Mouse (Mus musculus): ENCODE measurements around the gene Lcn12. TPM values are rescaled to one million over a fixed set of nuclear protein-coding genes. Genes with fewer than 3 reads are reported as not detected.

Gene Lcn12
- not detected in 2 replicates for polyA plus RNA-seq (2015; fragmentation: Nextera tagmentation; extraction: Ambion mirVana)

DNA sequence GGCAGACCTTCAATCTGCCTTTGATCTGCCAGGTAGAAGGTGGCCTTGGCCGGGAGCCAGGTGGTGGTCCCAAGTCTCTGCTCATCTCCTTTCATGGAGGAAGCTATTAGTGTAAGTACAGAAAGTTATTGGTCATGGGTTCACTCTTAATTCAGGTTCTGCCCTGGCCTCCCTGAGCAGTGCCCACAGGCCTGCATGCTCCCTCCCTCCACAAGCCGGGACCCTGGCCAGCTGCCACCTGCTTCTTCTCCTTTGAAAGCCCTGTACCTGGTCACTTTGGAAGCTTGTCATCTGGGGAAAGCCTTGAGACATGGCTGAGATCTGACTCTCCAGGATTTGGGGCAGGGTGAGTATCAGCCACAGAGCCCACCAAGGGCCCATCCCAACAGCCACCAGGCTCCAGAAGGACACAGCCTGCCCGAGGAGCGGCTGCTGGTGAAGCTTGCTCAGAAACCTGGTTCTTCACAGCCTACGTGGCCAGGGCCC is at the start of gene Lcn12:
Gene Lcn12 (minus strand): TSS at position 436 of the 486 bp plus-strand sequence.
- no peaks in the 10 kb centered on the region for H3K36me3 ChIP-seq (ENCODE audit: control insufficient read depth, insufficient read depth)
- no peak within 1 kb of the TSS for H3K27ac ChIP-seq (ENCODE audit: low read length)
- H3K9me3 ChIP-seq (replicated peaks; ENCODE audit: control insufficient read depth, low read length) = no peaks in the 10 kb centered on the region
- WGBS = 80% methylated on average over 5 of the region's 5 CpGs
- no peak within 1 kb of the TSS for H3K9ac ChIP-seq (ENCODE audit: low read length)
- no peaks in the 10 kb centered on the region for H3K27me3 ChIP-seq (ENCODE audit: control insufficient read depth, insufficient read depth, low read length)
- H3K4me3 ChIP-seq (ENCODE audit: low read length) = no peak within 1 kb of the TSS
- H3K4me1 ChIP-seq (ENCODE audit: control insufficient read depth, insufficient read depth, low read length) = no peaks in the 10 kb centered on the region
- ATAC-seq (replicated peaks; ENCODE audit: extremely low read depth, insufficient read depth, low FRiP score) = no peak
- H3K4me2 ChIP-seq (ENCODE audit: low read depth, low read length) = no peak within 1 kb of the TSS

DNA sequence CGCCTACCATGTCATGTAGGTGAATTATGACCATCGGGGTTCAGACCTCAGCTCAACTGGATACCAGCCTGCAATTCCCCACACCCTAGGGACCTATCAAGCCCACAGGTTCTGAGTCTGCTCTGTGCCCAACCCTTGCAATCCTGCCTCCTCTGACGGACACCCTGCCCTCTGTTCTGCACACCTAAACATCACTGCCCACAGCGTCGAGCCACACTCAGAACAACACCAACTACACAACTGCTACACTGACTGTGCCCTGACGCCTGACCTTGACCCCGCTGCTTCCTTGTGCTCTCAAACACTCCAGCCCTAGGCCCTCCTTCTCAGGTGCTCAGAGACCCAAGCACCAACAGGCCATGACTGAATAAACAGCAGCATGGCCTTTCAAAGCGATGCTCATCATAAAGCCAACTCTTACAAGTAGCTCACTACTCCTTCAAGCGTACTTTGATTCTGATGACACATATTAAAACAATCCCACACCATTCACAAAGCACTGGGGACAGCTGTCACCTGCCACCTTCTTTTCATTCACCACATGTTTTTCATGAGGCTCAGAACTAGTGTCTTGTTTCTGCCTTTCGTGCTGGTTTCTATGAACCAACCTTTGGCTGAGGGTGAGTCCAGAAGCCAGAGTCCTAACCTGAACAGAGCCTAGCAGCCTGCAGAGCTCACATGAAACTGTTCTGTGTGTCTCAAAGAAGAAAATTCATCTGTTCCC is 48.1 kb upstream of the Lcn12 start:
- H3K4me1 ChIP-seq (ENCODE audit: control insufficient read depth, insufficient read depth, low read length) = peaks cover 4% of the 10 kb centered on the region
- WGBS = 83% methylated on average over 10 of the region's 10 CpGs
- H3K4me2 ChIP-seq (ENCODE audit: low read depth, low read length) = no peak overlapping the region
- no peak overlapping the region for H3K4me3 ChIP-seq (ENCODE audit: low read length)
- peaks cover 10% of the 10 kb centered on the region for H3K36me3 ChIP-seq (ENCODE audit: control insufficient read depth, insufficient read depth)
- no peaks in the 10 kb centered on the region for H3K9me3 ChIP-seq (replicated peaks; ENCODE audit: control insufficient read depth, low read length)
- H3K9ac ChIP-seq (ENCODE audit: low read length) = no peak overlapping the region
- no peaks in the 10 kb centered on the region for H3K27me3 ChIP-seq (ENCODE audit: control insufficient read depth, insufficient read depth, low read length)
- ATAC-seq (replicated peaks; ENCODE audit: extremely low read depth, insufficient read depth, low FRiP score) = no peak
- no peak overlapping the region for H3K27ac ChIP-seq (ENCODE audit: low read length)

DNA sequence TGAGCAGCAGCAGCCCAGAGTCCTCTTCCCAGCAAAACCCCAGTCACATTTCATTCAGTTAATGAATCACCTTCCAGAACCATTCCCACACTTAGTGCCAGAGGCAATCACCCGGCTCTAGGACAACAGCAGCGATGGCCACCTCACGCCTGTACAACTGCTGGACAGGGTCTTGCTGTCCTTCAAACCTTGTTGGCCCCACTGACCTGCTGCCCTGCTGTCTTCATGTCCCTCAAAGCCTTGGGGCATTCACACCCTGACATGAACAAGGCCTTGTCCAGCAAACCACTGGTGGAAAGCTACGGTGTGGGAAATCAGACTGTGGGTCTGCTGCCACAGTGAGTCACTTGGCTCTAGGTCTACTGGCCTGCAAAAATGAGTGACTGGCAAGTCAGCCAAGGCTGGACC is 46.8 kb upstream of the Lcn12 start:
- Histone ChIP-seq H3K4me3 (ENCODE audit: low read length) (no peak overlapping the region), H3K27me3 (ENCODE audit: control insufficient read depth, insufficient read depth, low read length) (no peaks in the 10 kb centered on the region), H3K27ac (ENCODE audit: low read length) (no peak overlapping the region), H3K4me2 (ENCODE audit: low read depth, low read length) (no peak overlapping the region), H3K4me1 (ENCODE audit: control insufficient read depth, insufficient read depth, low read length) (peaks cover 2% of the 10 kb centered on the region), H3K9me3 (replicated peaks; ENCODE audit: control insufficient read depth, low read length) (no peaks in the 10 kb centered on the region), H3K9ac (ENCODE audit: low read length) (no peak overlapping the region), H3K36me3 (ENCODE audit: control insufficient read depth, insufficient read depth) (peaks cover 14% of the 10 kb centered on the region)
- WGBS = 92% methylated on average over 4 of the region's 4 CpGs
- no peak for ATAC-seq (replicated peaks; ENCODE audit: extremely low read depth, insufficient read depth, low FRiP score)

DNA sequence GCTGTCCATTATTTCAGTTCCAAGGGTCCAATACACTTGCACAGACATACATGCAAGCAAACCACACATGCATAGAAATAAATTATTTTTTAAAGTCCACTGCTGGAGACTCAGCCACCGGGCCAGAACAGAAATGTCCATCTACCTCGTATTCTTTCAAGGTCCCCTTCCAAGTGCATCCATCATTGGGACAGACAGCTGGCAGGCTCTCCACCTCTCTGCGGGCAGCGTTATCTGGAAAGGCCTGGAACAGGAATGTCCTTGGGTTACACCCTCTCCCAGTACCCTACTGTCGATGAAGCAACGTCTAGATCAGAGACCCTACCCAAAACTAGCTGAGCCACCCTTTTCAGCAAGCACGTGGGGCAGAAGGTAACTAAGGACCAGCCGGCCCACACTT is 42.8 kb upstream of the Lcn12 start:
- H3K27me3 ChIP-seq (ENCODE audit: control insufficient read depth, insufficient read depth, low read length) = no peaks in the 10 kb centered on the region
- peaks cover 4% of the 10 kb centered on the region for H3K4me1 ChIP-seq (ENCODE audit: control insufficient read depth, insufficient read depth, low read length)
- H3K4me3 ChIP-seq (ENCODE audit: low read length) = no peak overlapping the region
- 53% methylated on average over 8 of the region's 8 CpGs for WGBS
- H3K9ac ChIP-seq (ENCODE audit: low read length) = no peak overlapping the region
- ATAC-seq (replicated peaks; ENCODE audit: extremely low read depth, insufficient read depth, low FRiP score) = no peak
- H3K27ac ChIP-seq (ENCODE audit: low read length) = no peak overlapping the region
- no peaks in the 10 kb centered on the region for H3K9me3 ChIP-seq (replicated peaks; ENCODE audit: control insufficient read depth, low read length)
- no peak overlapping the region for H3K4me2 ChIP-seq (ENCODE audit: low read depth, low read length)
- peaks cover 20% of the 10 kb centered on the region for H3K36me3 ChIP-seq (ENCODE audit: control insufficient read depth, insufficient read depth)

DNA sequence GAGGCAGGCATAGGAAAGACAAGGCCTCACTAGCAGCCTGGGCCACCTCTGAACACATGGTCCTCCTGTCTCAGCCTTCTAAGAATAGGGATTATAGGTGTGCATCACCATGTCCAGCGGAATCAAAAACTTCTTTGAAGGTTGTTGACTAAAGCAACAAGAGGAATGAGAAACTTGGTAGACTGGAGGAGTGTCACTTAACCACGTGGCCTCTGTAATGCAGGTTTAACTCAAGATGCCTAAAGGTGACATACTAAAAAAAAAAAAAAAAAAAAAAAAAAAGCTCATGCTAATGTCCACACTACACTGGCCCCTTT is 41.1 kb upstream of the Lcn12 start:
- 93% methylated on average over 2 of the region's 2 CpGs for WGBS
- Histone ChIP-seq H3K36me3 (ENCODE audit: control insufficient read depth, insufficient read depth) (peaks cover 26% of the 10 kb centered on the region), H3K9ac (ENCODE audit: low read length) (no peak overlapping the region), H3K4me2 (ENCODE audit: low read depth, low read length) (no peak overlapping the region), H3K27ac (ENCODE audit: low read length) (no peak overlapping the region), H3K9me3 (replicated peaks; ENCODE audit: control insufficient read depth, low read length) (no peaks in the 10 kb centered on the region), H3K27me3 (ENCODE audit: control insufficient read depth, insufficient read depth, low read length) (no peaks in the 10 kb centered on the region), H3K4me3 (ENCODE audit: low read length) (no peak overlapping the region), H3K4me1 (ENCODE audit: control insufficient read depth, insufficient read depth, low read length) (peaks cover 4% of the 10 kb centered on the region)
- no peak for ATAC-seq (replicated peaks; ENCODE audit: extremely low read depth, insufficient read depth, low FRiP score)

DNA sequence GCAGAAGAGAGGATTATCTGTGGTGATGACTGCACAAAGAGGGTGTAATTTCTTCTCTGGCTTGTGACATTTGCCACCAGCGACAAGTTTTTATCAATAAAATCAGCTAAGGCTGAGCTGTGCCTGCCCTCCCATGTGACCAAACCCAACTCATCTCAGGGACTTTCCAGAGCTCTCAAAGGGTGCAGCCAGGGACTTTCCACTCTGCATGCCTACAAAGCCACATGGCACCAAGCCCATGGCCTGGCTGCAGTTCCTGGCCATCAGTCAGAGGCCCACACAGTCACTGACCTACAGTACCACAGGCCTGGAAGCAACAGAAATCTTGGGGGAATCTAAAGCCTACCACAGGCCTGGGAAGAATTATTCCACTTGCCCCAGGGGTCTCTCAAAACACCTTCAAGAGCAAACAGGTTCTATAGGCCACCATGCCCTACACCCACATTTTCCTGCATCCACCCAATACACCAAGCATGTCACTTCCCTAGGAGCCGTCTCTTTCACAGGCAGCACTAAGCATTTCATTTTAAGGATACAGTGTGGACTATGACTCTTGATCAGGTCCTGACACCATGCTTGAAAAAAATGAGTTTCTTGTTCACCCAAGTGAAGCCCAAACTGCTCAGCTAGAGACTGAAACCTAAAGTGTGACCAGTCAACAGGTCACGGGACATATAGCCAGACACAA is 40.6 kb upstream of the Lcn12 start:
- H3K27ac ChIP-seq (ENCODE audit: low read length) = peak overlapping the region; percentile 70

DNA sequence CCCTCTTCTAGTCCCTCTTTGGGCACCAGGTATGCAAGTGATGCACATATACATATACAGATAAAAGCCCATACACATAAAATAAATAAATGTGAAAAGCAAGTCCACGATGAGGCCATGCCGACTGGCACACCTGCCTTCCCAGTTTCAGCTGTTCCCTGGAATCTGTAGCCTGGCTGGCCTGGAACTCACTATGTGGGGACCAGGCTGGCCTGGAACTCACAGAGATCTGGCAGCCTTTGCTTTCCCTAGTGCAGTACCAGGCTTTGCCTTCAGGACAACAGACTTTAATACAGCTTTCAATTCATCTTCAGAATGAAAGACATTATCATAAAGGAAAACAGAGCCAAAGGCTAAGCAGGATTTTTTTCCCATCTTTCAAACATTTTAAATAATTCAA is 40.0 kb upstream of the Lcn12 start:
- H3K9ac ChIP-seq (ENCODE audit: low read length) = no peak overlapping the region
- peak overlapping the region; percentile 66; the same call in 1 of the 2 replicates for H3K27ac ChIP-seq (ENCODE audit: low read length)
- H3K4me2 ChIP-seq (ENCODE audit: low read depth, low read length) = no peak overlapping the region
- 91% methylated on average over 2 of the region's 2 CpGs for WGBS
- H3K9me3 ChIP-seq (replicated peaks; ENCODE audit: control insufficient read depth, low read length) = no peaks in the 10 kb centered on the region
- no peaks in the 10 kb centered on the region for H3K27me3 ChIP-seq (ENCODE audit: control insufficient read depth, insufficient read depth, low read length)
- no peak overlapping the region for H3K4me3 ChIP-seq (ENCODE audit: low read length)
- H3K4me1 ChIP-seq (ENCODE audit: control insufficient read depth, insufficient read depth, low read length) = peaks cover 4% of the 10 kb centered on the region
- no peak for ATAC-seq (replicated peaks; ENCODE audit: extremely low read depth, insufficient read depth, low FRiP score)
- H3K36me3 ChIP-seq (ENCODE audit: control insufficient read depth, insufficient read depth) = peaks cover 34% of the 10 kb centered on the region

More for the DNA sequence above, 40.6 kb upstream of the Lcn12 start:
- H3K4me3 ChIP-seq (ENCODE audit: low read length) = no peak overlapping the region
- no peaks in the 10 kb centered on the region for H3K9me3 ChIP-seq (replicated peaks; ENCODE audit: control insufficient read depth, low read length)
- H3K9ac ChIP-seq (ENCODE audit: low read length) = no peak overlapping the region
- H3K4me1 ChIP-seq (ENCODE audit: control insufficient read depth, insufficient read depth, low read length) = peaks cover 4% of the 10 kb centered on the region
- no peak overlapping the region for H3K4me2 ChIP-seq (ENCODE audit: low read depth, low read length)
- WGBS = 68% methylated on average over 3 of the region's 3 CpGs
- ATAC-seq (replicated peaks; ENCODE audit: extremely low read depth, insufficient read depth, low FRiP score) = peak; percentile 76; the same call in 1 of the 2 replicates
- peaks cover 28% of the 10 kb centered on the region for H3K36me3 ChIP-seq (ENCODE audit: control insufficient read depth, insufficient read depth)
- H3K27me3 ChIP-seq (ENCODE audit: control insufficient read depth, insufficient read depth, low read length) = no peaks in the 10 kb centered on the region

DNA sequence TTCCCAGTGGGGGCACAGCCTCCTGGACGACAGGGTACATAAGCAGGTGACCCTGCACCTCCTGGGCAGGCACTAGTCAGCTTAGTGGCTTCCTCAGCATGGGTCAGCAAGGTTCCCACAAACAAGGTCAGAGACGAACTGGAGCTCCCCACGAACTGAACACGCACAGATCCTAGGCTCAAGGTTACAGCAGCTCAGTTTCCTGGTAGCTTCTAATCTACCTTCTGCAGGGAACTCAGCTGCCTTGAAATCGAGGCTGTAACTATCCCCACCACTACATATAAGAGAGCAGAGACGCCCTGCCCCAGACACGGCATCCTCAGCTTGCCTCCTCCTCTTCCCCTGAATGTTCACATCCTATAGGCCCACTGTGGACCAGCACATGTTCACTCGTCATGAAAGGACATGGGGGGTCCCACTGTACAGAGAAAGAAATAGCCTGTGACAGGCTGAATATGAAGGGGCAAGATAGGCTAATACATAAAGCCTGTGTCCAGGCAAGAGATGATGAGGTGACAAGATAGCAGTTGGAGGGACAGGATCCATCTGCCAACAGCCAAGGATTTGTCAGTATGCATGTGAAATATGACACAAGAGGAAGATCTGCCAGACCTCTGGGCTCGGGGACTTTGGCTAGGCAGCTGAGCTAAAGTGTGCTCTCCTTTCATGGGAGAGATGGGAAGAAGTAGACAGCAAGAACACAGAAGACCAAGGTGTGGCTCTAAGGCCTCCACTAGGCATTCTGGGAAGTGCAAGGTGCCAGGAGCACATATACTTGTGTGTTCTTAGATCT is 33.0 kb upstream of the Lcn12 start:
- Histone ChIP-seq H3K4me3 (ENCODE audit: low read length) (no peak overlapping the region), H3K36me3 (ENCODE audit: control insufficient read depth, insufficient read depth) (peaks cover 71% of the 10 kb centered on the region), H3K27me3 (ENCODE audit: control insufficient read depth, insufficient read depth, low read length) (no peaks in the 10 kb centered on the region), H3K4me1 (ENCODE audit: control insufficient read depth, insufficient read depth, low read length) (no peaks in the 10 kb centered on the region), H3K9me3 (replicated peaks; ENCODE audit: control insufficient read depth, low read length) (no peaks in the 10 kb centered on the region), H3K9ac (ENCODE audit: low read length) (no peak overlapping the region), H3K27ac (ENCODE audit: low read length) (no peak overlapping the region), H3K4me2 (ENCODE audit: low read depth, low read length) (no peak overlapping the region)
- 88% methylated on average over 9 of the region's 9 CpGs for WGBS
- ATAC-seq (replicated peaks; ENCODE audit: extremely low read depth, insufficient read depth, low FRiP score) = no peak

DNA sequence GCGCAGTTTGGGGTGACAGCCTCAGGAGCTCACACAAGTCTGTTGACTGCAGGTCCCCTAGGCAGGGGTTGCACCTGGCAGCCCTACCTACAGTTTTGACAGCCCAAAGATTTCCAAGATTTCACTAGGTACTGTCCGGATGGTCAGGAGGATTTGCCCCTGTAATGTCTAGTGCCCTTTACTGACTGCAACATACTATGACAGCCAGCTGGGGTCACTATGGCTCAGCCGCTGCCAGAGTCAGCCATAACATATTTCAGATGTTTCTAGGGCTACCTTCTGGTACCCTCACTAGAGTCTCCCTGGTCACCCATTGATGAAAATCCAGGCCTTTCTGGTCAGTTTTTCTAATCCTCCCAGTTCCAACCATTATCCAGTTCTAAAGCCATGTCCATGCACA is 16.2 kb upstream of the Lcn12 start:
- Histone ChIP-seq H3K4me2 (ENCODE audit: low read depth, low read length) (no peak overlapping the region), H3K27ac (ENCODE audit: low read length) (no peak overlapping the region), H3K9ac (ENCODE audit: low read length) (no peak overlapping the region), H3K9me3 (replicated peaks; ENCODE audit: control insufficient read depth, low read length) (no peaks in the 10 kb centered on the region), H3K36me3 (ENCODE audit: control insufficient read depth, insufficient read depth) (peaks cover under 1% of the 10 kb centered on the region; the same call in 1 of the 2 replicates), H3K27me3 (ENCODE audit: control insufficient read depth, insufficient read depth, low read length) (no peaks in the 10 kb centered on the region), H3K4me1 (ENCODE audit: control insufficient read depth, insufficient read depth, low read length) (no peaks in the 10 kb centered on the region), H3K4me3 (ENCODE audit: low read length) (no peak overlapping the region)
- 63% methylated on average over 3 of the region's 3 CpGs for WGBS
- no peak for ATAC-seq (replicated peaks; ENCODE audit: extremely low read depth, insufficient read depth, low FRiP score)
